Comparison of ENCODE assay signal across 26 mouse cellular contexts in the genomic region with DNA sequence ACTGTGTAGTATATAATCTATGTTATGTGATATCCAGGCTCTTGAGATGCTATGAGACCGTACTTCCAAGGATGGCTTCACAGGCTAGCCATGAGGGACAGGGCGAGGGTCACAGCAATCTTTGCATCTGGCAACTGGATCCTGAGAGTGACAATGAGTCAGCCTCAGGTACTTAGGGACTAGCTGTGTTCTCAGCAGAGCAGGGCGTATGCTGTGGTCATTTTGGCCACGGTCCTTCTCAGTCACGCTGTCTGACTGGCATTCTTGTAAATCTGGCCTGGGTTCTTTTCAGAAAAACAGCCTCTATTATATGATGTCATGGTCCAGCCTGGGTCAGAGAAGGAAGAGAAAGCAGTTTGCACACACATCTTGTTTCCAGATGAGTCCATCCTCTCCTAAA. TPM values are rescaled to one million over a fixed set of nuclear protein-coding genes. Genes with fewer than 3 reads are reported as not detected.
A peak's percentile ranks its signal among the peaks of the same experiment; 100 is the strongest.
DNase-seq lines count a peak whose midpoint lies in the region; ATAC-seq and TF ChIP-seq lines count a peak whose summit lies in the region.
"Had no signal": no experiment of that assay in that cellular context is flagged by ENCODE, and none has a peak within 500 bp of the region (broad histone marks: within the 10 kb centered on the region; RNA-seq: fewer than 3 reads in every experiment).

No protein-coding gene starts in this region.

- H3K27me3 ChIP-seq in embryonic facial prominence, embryonic 15.5 days, result no peaks in the 10 kb centered on the region
- H3K27me3 ChIP-seq: embryonic facial prominence, embryonic 13.5 days had no signal

- no peak for TF ChIP-seq CTCF in gastrocnemius, adult 2 months (IDR thresholded peaks at IDR 0.05)

- no peak overlapping the region for H3K4me3 ChIP-seq in gastrocnemius, adult 2 months
- H3K4me3 ChIP-seq in embryonic facial prominence, embryonic 15.5 days (replicated peaks), result no peak overlapping the region
- H3K4me3 ChIP-seq: embryonic facial prominence, embryonic 13.5 days; heart, adult 2 months had no signal

- no peaks in the 10 kb centered on the region for H3K9me3 ChIP-seq in embryonic facial prominence, embryonic 15.5 days (replicated peaks)
- H3K9me3 ChIP-seq: embryonic facial prominence, embryonic 13.5 days had no signal

- ATAC-seq in embryonic facial prominence, embryonic 15.5 days (ENCODE audit: insufficient number of reproducible peaks, low FRiP score, low TSS enrichment, low read depth), result no peak
- ATAC-seq: activated CD4-positive, CD25-positive, alpha-beta regulatory T cell, adult 4 months; forebrain, embryonic 14.5 days; forebrain, postnatal 0 days; hindbrain, postnatal 0 days; inflammation-experienced regulatory T-cells, adult 6 months; intestine, embryonic 16.5 days had no signal

- H3K4me1 ChIP-seq in embryonic facial prominence, embryonic 15.5 days, result peaks cover 23% of the 10 kb centered on the region

- H3K27ac ChIP-seq in gastrocnemius, adult 2 months, result peak overlapping the region; percentile 17; the same call in 1 of the 2 replicates
- H3K27ac ChIP-seq in embryonic facial prominence, embryonic 15.5 days (replicated peaks), result peak overlapping the region; percentile 58
- H3K27ac ChIP-seq: hindbrain, embryonic 14.5 days; hindbrain, postnatal 0 days had no signal

- no peak overlapping the region for H3K4me2 ChIP-seq in embryonic facial prominence, embryonic 15.5 days (replicated peaks)
- H3K4me2 ChIP-seq: hindbrain, embryonic 14.5 days had no signal

- 74% methylated on average over 5 of the region's 5 CpGs for WGBS in embryonic facial prominence, embryonic 15.5 days

- intact Hi-C loops in gastrocnemius, adult 2 months (cut with DNase I), result no loop called here
- intact Hi-C loops in gastrocnemius, postnatal 36 days (cut with DNase I), result no loop called here

- DNase-seq in gastrocnemius, adult 2 months, result peak; percentile 50
- no peak for DNase-seq in gastrocnemius, postnatal 36 days
- peak; percentile 23 for DNase-seq in heart, adult 18-20 months
- no peak for DNase-seq in heart, postnatal 4 days
- peak; percentile 67 for DNase-seq in 3134 (ENCODE audit: extremely low read depth, insufficient read length, low spot score)
- DNase-seq in adrenal gland, adult 2 months, result no peak
- DNase-seq: adrenal gland, postnatal 14 days; cerebellum, adult 11 months; cerebellum, adult 2 months; cerebellum, adult 9-11 months; cerebellum, postnatal 25 days; forebrain, postnatal 0 days; heart, postnatal 10 days; heart, postnatal 36 days; kidney, adult 18-20 months; kidney, adult 9 months had no signal

- H3K36me3 ChIP-seq in embryonic facial prominence, embryonic 15.5 days, result no peaks in the 10 kb centered on the region
- H3K36me3 ChIP-seq: embryonic facial prominence, embryonic 13.5 days had no signal

- no peak overlapping the region for H3K9ac ChIP-seq in embryonic facial prominence, embryonic 15.5 days
- H3K9ac ChIP-seq: embryonic facial prominence, embryonic 13.5 days; forebrain, postnatal 0 days; hindbrain, embryonic 14.5 days had no signal

RNA-seq across cellular contexts. Expression of gene Ramp2, which starts 9.0 kb away (rescaled TPM):
- 10 to 100 TPM; 34.8 to 37.0 TPM for total RNA-seq in gastrocnemius, adult 2 months (2021)
- 10 to 100 TPM; 35.3 to 38.3 TPM for total RNA-seq in gastrocnemius, postnatal 36 days (2021)
- total RNA-seq in heart, adult 18-20 months (2021), result 100 to 1,000 TPM in 1 of 2 experiments, 10 to 100 TPM in 1; 74.7 to 100 TPM
- total RNA-seq in heart, postnatal 4 days (2021), result 100 to 1,000 TPM; 122 to 134 TPM
- 138 and 139 TPM in 2 replicates for polyA plus RNA-seq in embryonic facial prominence, embryonic 15.5 days (2015; fragmentation: Nextera tagmentation; extraction: Ambion mirVana)
- 10 to 100 TPM; 46.5 to 46.9 TPM for total RNA-seq in adrenal gland, adult 2 months (2021)
- 109 and 114 TPM in 2 replicates for polyA plus RNA-seq in adrenal gland, adult 2 months (2012; rRNA removed)
- total RNA-seq: common myeloid progenitor, adult 5-6 weeks had no signal
- polyA plus RNA-seq: activated CD4-positive, CD25-positive, alpha-beta regulatory T cell, adult 4 months; inflammation-experienced regulatory T-cells, adult 6 months had no signal

RNA-seq across cellular contexts. Expression of gene Ezh1, which starts 10.5 kb away (rescaled TPM):
- total RNA-seq in gastrocnemius, adult 2 months (2021), result 10 to 100 TPM; 25.9 to 26.3 TPM
- 10 to 100 TPM; 20.5 to 23.8 TPM for total RNA-seq in gastrocnemius, postnatal 36 days (2021)
- 10 to 100 TPM; 29.8 to 36.4 TPM for total RNA-seq in heart, adult 18-20 months (2021)
- 10 to 100 TPM; 14.7 to 15.0 TPM for total RNA-seq in heart, postnatal 4 days (2021)
- 16.5 and 18.7 TPM in 2 replicates for polyA plus RNA-seq in embryonic facial prominence, embryonic 15.5 days (2015; fragmentation: Nextera tagmentation; extraction: Ambion mirVana)
- 10 to 100 TPM; 31.3 to 35.0 TPM for total RNA-seq in adrenal gland, adult 2 months (2021)
- 17.1 and 20.1 TPM in 2 replicates for polyA plus RNA-seq in adrenal gland, adult 2 months (2012; rRNA removed)

RNA-seq across cellular contexts. Expression of gene Vps25, which starts 16.7 kb away (rescaled TPM):
- 10 to 100 TPM; 40.2 to 53.4 TPM for total RNA-seq in gastrocnemius, adult 2 months (2021)
- 10 to 100 TPM; 36.2 to 39.4 TPM for total RNA-seq in gastrocnemius, postnatal 36 days (2021)
- total RNA-seq in heart, adult 18-20 months (2021), result 100 to 1,000 TPM in 1 of 2 experiments, 10 to 100 TPM in 1; 87.3 to 107 TPM
- total RNA-seq in heart, postnatal 4 days (2021), result 10 to 100 TPM; 87.6 to 88.7 TPM
- polyA plus RNA-seq in embryonic facial prominence, embryonic 15.5 days (2015; fragmentation: Nextera tagmentation; extraction: Ambion mirVana), result 122 and 133 TPM in 2 replicates
- total RNA-seq in adrenal gland, adult 2 months (2021), result 100 to 1,000 TPM; 102 to 116 TPM
- 186 and 204 TPM in 2 replicates for polyA plus RNA-seq in adrenal gland, adult 2 months (2012; rRNA removed)

RNA-seq across cellular contexts. Expression of gene Wnk4, which starts 23.6 kb away (rescaled TPM):
- total RNA-seq in gastrocnemius, adult 2 months (2021), result under 1 TPM; 0.08 to 0.22 TPM
- total RNA-seq in gastrocnemius, postnatal 36 days (2021), result under 1 TPM; 0.10 to 0.15 TPM
- 10 to 100 TPM in 1 of 2 experiments, 1 to 10 TPM in 1; 9.4 to 12.9 TPM for total RNA-seq in heart, adult 18-20 months (2021)
- 1 to 10 TPM; 4.5 to 7.2 TPM for total RNA-seq in heart, postnatal 4 days (2021)
- polyA plus RNA-seq in embryonic facial prominence, embryonic 15.5 days (2015; fragmentation: Nextera tagmentation; extraction: Ambion mirVana), result 12.5 and 14.3 TPM in 2 replicates
- 1 to 10 TPM; 2.1 to 3.7 TPM for total RNA-seq in adrenal gland, adult 2 months (2021)
- polyA plus RNA-seq in adrenal gland, adult 2 months (2012; rRNA removed), result 0.62 and 0.94 TPM in 2 replicates
- total RNA-seq: common myeloid progenitor, adult 5-6 weeks had no signal

RNA-seq across cellular contexts. Expression of gene Cntd1, which starts 42.0 kb away (rescaled TPM):
- total RNA-seq in gastrocnemius, adult 2 months (2021), result under 1 TPM; 0.20 to 0.36 TPM
- under 1 TPM; 0.10 to 0.15 TPM for total RNA-seq in gastrocnemius, postnatal 36 days (2021)
- total RNA-seq in heart, adult 18-20 months (2021), result under 1 TPM; 0.15 to 0.23 TPM
- total RNA-seq in heart, postnatal 4 days (2021), result under 1 TPM; 0.41 to 0.47 TPM
- 1.1 and 1.9 TPM in 2 replicates for polyA plus RNA-seq in embryonic facial prominence, embryonic 15.5 days (2015; fragmentation: Nextera tagmentation; extraction: Ambion mirVana)
- total RNA-seq in adrenal gland, adult 2 months (2021), result under 1 TPM; 0.32 to 0.38 TPM
- 0.06 and 0.11 TPM in 2 replicates for polyA plus RNA-seq in adrenal gland, adult 2 months (2012; rRNA removed)

Comparison
In these comparisons a context has a peak if more than half of its experiments do, and no peak if none do; other contexts are left out.
1. DNase-seq: peak in gastrocnemius, adult 2 months (single experiment), heart, adult 18-20 months (2 of 2) and 3134 (single experiment); none in gastrocnemius, postnatal 36 days (0 of 2), heart, postnatal 4 days (single experiment) and adrenal gland, adult 2 months (single experiment).